Mouse (Mus musculus): Measurements from ENCODE around the gene Gjb5. TPM values are rescaled to one million over a fixed set of nuclear protein-coding genes. Genes with fewer than 3 reads are reported as not detected.

Gene Gjb5
- polyA plus RNA-seq, 1 experiment from 2014 or later = 0.51 TPM

DNA sequence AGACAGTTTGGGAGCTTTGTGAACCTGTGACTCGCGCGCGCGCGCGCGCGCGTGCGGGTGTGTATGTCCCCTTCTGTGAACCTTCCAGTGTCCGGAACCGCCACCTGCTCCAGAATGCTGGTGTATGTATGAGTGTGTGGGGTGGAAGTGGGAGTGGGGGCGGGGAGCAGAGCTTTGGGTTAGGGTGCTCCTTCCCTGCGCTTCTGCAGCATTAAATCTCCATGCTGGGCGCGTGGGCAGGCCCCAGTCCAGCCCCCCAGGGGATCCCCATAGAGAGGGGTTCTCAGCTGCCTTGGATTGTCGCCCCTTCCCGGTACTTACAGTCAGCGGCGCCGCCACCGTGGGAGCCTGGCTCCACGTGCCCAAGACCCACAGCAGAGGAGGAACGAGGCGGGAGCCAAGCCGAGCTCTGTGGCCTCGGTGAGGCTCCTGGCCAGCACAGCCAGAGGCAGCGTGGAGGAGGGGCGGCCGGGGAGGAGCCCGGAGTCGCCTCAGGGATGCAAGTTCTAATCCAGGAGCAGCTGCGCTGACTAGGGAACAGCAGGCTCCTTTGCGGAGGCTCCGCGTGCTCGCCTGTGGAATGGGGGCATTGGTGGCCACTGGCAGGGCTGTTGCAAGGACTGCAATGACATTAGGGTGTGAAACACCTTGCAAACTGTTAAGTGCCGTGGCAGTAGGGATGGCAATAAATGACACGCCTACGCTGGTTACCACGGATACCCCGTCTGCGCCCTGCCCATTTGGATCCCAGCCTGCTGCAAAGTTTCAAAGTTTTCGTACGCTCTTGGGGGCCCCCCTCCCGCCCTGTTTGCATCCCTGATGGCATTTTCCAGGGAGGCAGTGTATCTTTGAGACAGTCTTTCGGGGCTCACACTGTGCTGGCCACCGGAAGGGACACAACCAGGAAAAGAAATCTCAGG is 27.5 kb downstream of the Gjb5 start, which contains the start of gene Gjb3:
Gene Gjb3, minus strand, starts transcription at position 664 of the 920 bp plus-strand sequence.
- Histone ChIP-seq H3K9ac (peak within 1 kb of the TSS; percentile 9; the same call in 1 of the 2 replicates), H3K27ac (ENCODE audit: low read depth) (no peak within 1 kb of the TSS)

DNA sequence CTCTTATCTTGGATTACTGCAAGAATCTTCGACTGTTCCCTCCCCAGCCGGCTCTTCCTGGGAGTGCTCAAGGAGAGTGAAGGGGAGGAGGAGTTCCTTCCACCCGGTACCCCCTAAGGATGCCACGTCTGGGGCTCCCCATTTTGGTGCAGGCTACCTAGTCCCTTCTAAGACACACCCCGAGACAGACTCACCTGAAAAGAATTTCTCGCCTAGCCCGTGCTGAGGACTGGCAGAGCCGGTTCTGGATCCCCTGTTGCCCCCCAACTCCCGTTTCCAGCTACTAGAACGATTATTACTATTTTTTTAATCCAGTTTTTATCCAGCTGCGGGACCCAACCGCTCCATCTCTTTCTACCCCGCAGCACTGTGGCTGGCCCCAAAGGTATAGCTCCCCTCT is 28.2 kb downstream of the Gjb5 start:
- Histone ChIP-seq H3K4me1 (ENCODE audit: insufficient read depth) (no peaks in the 10 kb centered on the region), H3K4me3 (ENCODE audit: low read depth, low read length) (peak overlapping the region; percentile 24), H3K27ac (ENCODE audit: low read depth) (no peak overlapping the region), H3K36me3 (ENCODE audit: insufficient read depth) (no peaks in the 10 kb centered on the region), H3K9ac (peak overlapping the region; percentile 9; the same call in 1 of the 2 replicates), H3K9me3 (ENCODE audit: low read depth, low read length) (no peaks in the 10 kb centered on the region), H3K27me3 (ENCODE audit: insufficient read depth, low read length) (peaks cover 59% of the 10 kb centered on the region), H3K4me2 (peak overlapping the region; percentile 56)
- WGBS = 1% methylated on average over 13 of the region's 13 CpGs
- no peak for TF ChIP-seq CTCF (IDR thresholded peaks at IDR 0.05; ENCODE audit: low read depth)
- no peak for ATAC-seq (ENCODE audit: insufficient read depth)
- peak; percentile 17 for DNase-seq

More for the DNA sequence above, 27.5 kb downstream of the Gjb5 start, which contains the start of gene Gjb3:
- H3K4me2 ChIP-seq = peak within 1 kb of the TSS; percentile 56
- no peak for TF ChIP-seq CTCF (IDR thresholded peaks at IDR 0.05; ENCODE audit: low read depth)
- no peaks in the 10 kb centered on the region for H3K9me3 ChIP-seq (ENCODE audit: low read depth, low read length)
- peaks cover 52% of the 10 kb centered on the region for H3K27me3 ChIP-seq (ENCODE audit: insufficient read depth, low read length)
- 1% methylated on average over 47 of the region's 49 CpGs for WGBS
- DNase-seq = no peak
- no peaks in the 10 kb centered on the region for H3K36me3 ChIP-seq (ENCODE audit: insufficient read depth)
- no peaks in the 10 kb centered on the region for H3K4me1 ChIP-seq (ENCODE audit: insufficient read depth)
- ATAC-seq (ENCODE audit: insufficient read depth) = peak; percentile 37; the same call in 1 of the 2 replicates
- peak within 1 kb of the TSS; percentile 24 for H3K4me3 ChIP-seq (ENCODE audit: low read depth, low read length)

DNA sequence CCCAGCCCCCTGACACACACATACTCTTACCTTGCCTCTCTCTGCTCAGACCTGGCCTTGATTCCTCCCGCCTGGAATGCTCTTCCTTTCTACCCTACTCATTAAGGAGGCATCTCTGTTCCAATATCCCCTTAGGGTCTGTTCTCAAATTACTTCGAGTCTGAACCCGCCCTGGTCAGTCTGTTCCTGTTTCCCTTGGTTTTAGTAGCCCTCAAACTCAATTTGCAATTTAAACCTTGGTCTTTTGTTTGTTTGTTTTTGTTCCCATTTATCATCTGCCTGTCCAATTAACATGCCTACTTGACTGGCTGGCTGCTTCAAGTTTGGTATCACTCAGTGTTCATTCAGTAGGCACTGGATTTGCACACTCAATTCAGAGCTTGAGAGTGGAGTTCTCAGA is 28.9 kb downstream of the Gjb5 start:
- Histone ChIP-seq H3K4me3 (ENCODE audit: low read depth, low read length) (no peak overlapping the region), H3K4me2 (no peak overlapping the region), H3K27me3 (ENCODE audit: insufficient read depth, low read length) (peaks cover 59% of the 10 kb centered on the region), H3K9me3 (ENCODE audit: low read depth, low read length) (no peaks in the 10 kb centered on the region), H3K9ac (no peak overlapping the region), H3K4me1 (ENCODE audit: insufficient read depth) (no peaks in the 10 kb centered on the region), H3K36me3 (ENCODE audit: insufficient read depth) (no peaks in the 10 kb centered on the region), H3K27ac (ENCODE audit: low read depth) (no peak overlapping the region)
- WGBS = 6% methylated on average over 3 of the region's 3 CpGs
- ATAC-seq (ENCODE audit: insufficient read depth) (no peak), DNase-seq (no peak)
- TF ChIP-seq CTCF (IDR thresholded peaks at IDR 0.05; ENCODE audit: low read depth) = no peak

DNA sequence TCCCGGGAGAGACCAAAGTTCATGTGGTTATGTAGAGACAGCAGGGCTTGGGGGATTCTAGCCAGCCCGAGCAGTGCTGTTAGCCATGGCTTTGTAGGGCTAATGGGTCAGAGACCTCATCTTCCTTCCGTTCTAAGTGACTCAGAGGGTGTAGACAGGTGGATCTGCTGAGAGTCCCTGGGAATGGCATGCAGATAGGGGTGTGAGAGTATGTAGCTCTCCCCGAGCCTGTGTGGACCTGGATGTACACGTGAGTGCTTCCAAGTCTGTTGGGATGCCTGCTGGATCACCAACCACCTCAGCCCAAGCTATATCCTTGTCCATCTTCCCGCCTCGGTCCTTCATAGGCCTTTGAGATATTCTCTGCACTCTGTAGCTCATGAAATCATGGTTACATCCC is 29.6 kb downstream of the Gjb5 start:
- Histone ChIP-seq H3K4me1 (ENCODE audit: insufficient read depth) (no peaks in the 10 kb centered on the region), H3K4me3 (ENCODE audit: low read depth, low read length) (no peak overlapping the region), H3K9me3 (ENCODE audit: low read depth, low read length) (no peaks in the 10 kb centered on the region), H3K27ac (ENCODE audit: low read depth) (no peak overlapping the region), H3K4me2 (no peak overlapping the region), H3K36me3 (ENCODE audit: insufficient read depth) (no peaks in the 10 kb centered on the region), H3K9ac (no peak overlapping the region), H3K27me3 (ENCODE audit: insufficient read depth, low read length) (peaks cover 59% of the 10 kb centered on the region)
- TF ChIP-seq CTCF (IDR thresholded peaks at IDR 0.05; ENCODE audit: low read depth) = no peak
- DNase-seq (no peak), ATAC-seq (ENCODE audit: insufficient read depth) (no peak)
- 59% methylated on average over 7 of the region's 7 CpGs for WGBS

DNA sequence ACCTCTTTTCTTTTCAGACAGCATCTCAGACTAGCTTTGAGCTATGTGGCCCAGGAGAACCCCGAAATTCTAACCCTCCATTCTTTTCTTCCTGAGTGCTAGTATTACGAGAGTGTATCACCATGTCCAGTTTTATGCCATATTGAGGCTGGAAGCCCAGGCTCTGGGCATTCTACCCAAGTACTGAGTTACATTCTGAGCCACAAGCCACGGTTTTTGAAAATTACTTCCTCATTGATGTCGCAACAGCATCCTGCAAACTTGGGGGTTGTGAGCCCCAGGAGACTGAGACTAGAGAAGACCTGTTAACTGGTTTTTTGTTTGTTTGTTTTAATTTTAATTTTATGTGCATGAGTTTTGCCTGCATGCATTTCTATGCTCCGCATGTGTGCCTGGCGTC is 30.2 kb downstream of the Gjb5 start:
- H3K27me3 ChIP-seq (ENCODE audit: insufficient read depth, low read length) = peaks cover 55% of the 10 kb centered on the region
- no peaks in the 10 kb centered on the region for H3K4me1 ChIP-seq (ENCODE audit: insufficient read depth)
- H3K4me2 ChIP-seq = no peak overlapping the region
- DNase-seq = no peak
- H3K36me3 ChIP-seq (ENCODE audit: insufficient read depth) = no peaks in the 10 kb centered on the region
- no peak overlapping the region for H3K9ac ChIP-seq
- no peaks in the 10 kb centered on the region for H3K9me3 ChIP-seq (ENCODE audit: low read depth, low read length)
- no peak overlapping the region for H3K4me3 ChIP-seq (ENCODE audit: low read depth, low read length)
- 54% methylated on average over 6 of the region's 6 CpGs for WGBS
- no peak for TF ChIP-seq CTCF (IDR thresholded peaks at IDR 0.05; ENCODE audit: low read depth)
- ATAC-seq (ENCODE audit: insufficient read depth) = no peak
- no peak overlapping the region for H3K27ac ChIP-seq (ENCODE audit: low read depth)

DNA sequence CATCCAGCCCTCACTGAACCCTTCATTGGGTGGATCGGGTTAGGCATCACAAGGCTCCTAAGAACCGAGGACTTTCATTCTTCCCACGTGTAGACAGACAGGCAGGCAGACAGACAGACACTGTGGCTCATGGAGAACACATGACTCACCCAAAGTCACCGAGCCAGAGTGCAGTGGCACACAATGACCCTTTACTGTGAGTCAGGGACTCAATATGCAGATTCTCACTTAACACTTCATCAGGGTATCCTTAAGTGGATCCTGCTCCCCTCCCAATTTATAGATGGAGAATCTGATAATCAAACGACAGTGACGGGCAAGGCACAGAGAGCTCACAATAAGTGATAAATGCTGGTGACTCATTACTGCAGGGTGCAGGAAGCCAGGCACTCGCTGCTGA is 30.7 kb downstream of the Gjb5 start:
- ATAC-seq (ENCODE audit: insufficient read depth) = no peak
- Histone ChIP-seq H3K27ac (ENCODE audit: low read depth) (no peak overlapping the region), H3K4me1 (ENCODE audit: insufficient read depth) (no peaks in the 10 kb centered on the region), H3K36me3 (ENCODE audit: insufficient read depth) (no peaks in the 10 kb centered on the region), H3K9ac (no peak overlapping the region), H3K4me2 (no peak overlapping the region), H3K9me3 (ENCODE audit: low read depth, low read length) (no peaks in the 10 kb centered on the region), H3K27me3 (ENCODE audit: insufficient read depth, low read length) (peaks cover 52% of the 10 kb centered on the region), H3K4me3 (ENCODE audit: low read depth, low read length) (no peak overlapping the region)
- TF ChIP-seq CTCF (IDR thresholded peaks at IDR 0.05; ENCODE audit: low read depth) = no peak
- WGBS = 25% methylated on average over 7 of the region's 7 CpGs
- DNase-seq = no peak

DNA sequence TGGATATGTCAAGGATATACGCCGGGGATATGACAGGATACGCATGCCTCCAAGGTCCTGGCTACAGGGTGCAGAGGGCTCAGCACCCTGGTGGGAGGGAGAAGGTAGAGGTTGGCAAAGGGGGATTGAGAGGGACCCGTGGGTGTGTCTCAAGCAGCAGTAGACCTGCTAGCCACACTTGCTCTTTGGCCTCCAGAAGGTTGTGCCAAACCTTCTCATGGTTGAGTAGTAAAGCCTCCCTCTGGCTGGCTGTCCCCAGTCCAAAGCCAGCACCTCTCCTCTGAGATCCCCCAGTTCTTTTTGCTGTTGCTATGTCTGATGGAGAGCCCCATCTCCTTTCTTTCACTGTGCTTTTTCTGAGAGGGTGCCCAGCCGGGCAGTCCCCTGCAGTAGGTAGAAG is 32.7 kb downstream of the Gjb5 start:
- Histone ChIP-seq H3K27ac (ENCODE audit: low read depth) (no peak overlapping the region), H3K36me3 (ENCODE audit: insufficient read depth) (no peaks in the 10 kb centered on the region), H3K9me3 (ENCODE audit: low read depth, low read length) (no peaks in the 10 kb centered on the region), H3K27me3 (ENCODE audit: insufficient read depth, low read length) (peaks cover 32% of the 10 kb centered on the region), H3K4me3 (ENCODE audit: low read depth, low read length) (no peak overlapping the region), H3K4me1 (ENCODE audit: insufficient read depth) (no peaks in the 10 kb centered on the region), H3K4me2 (no peak overlapping the region), H3K9ac (no peak overlapping the region)
- no peak for DNase-seq
- TF ChIP-seq CTCF (IDR thresholded peaks at IDR 0.05; ENCODE audit: low read depth) = no peak
- 79% methylated on average over 5 of the region's 5 CpGs for WGBS
- peak; percentile 11; the same call in 1 of the 2 replicates for ATAC-seq (ENCODE audit: insufficient read depth)
